Mouse (Mus musculus): ENCODE data around the gene Msln. TPM values are rescaled to one million over a fixed set of nuclear protein-coding genes. Genes with fewer than 3 reads are reported as not detected.
"Not testable (repeated sequence)": the region's sequence is repeated elsewhere in the genome, so short reads cannot be mapped to it uniquely, and the experiment has no call there.

The Msln gene
- total RNA-seq, 2 experiments from 2014 or later, result 0.66 to 0.77 TPM

- DNase-seq, result no peak
These were observed 15.2 kb upstream of the Msln start for GRCm38 (mm10) chr17:25769331-25769730.

- DNase-seq, result no peak
These were observed 11.7 kb upstream of the Msln start for GRCm38 (mm10) chr17:25765886-25766285.

- no peak for DNase-seq
These were observed 8.4 kb upstream of the Msln start for GRCm38 (mm10) chr17:25762591-25762990.

GRCm38 (mm10) chr17:25761561-25761970 lies 7.4 kb upstream of the Msln start:
- no peak for DNase-seq

GRCm38 (mm10) chr17:25760148-25760547 lies 6.0 kb upstream of the Msln start:
- DNase-seq, result no peak

GRCm38 (mm10) chr17:25757691-25758090 lies 3.5 kb upstream of the Msln start:
- DNase-seq, result no peak

- DNase-seq, result no peak
These were observed 2.4 kb upstream of the Msln start for GRCm38 (mm10) chr17:25756378-25757242.

GRCm38 (mm10) chr17:25755627-25756377 lies 1.6 kb upstream of the Msln start:
- DNase-seq, result no peak

GRCm38 (mm10) chr17:25755086-25755485 lies 908 bp upstream of the Msln start:
- DNase-seq, result no peak

GRCm38 (mm10) chr17:25751446-25751845 lies 2.7 kb downstream of the Msln start:
- peak in 1 of 2 experiments; percentile 15 for DNase-seq

GRCm38 (mm10) chr17:25749314-25749713 lies 4.9 kb downstream of the Msln start:
- DNase-seq, result no peak

GRCm38 (mm10) chr17:25748238-25748637 lies 5.9 kb downstream of the Msln start:
- no peak for DNase-seq

- DNase-seq, result no peak
These were observed 9.9 kb downstream of the Msln start for GRCm38 (mm10) chr17:25744311-25744710.

GRCm38 (mm10) chr17:25743831-25744230 lies 10.3 kb downstream of the Msln start:
- no peak for DNase-seq

- not testable (repeated sequence) for DNase-seq
These were observed 12.7 kb downstream of the Msln start for GRCm38 (mm10) chr17:25741471-25741870.

GRCm38 (mm10) chr17:25738861-25739260 lies 15.3 kb downstream of the Msln start:
- no peak for DNase-seq

- no peak for DNase-seq
These were observed 18.4 kb downstream of the Msln start, which contains the start of gene Mslnl for GRCm38 (mm10) chr17:25735745-25736144. Gene Mslnl (plus strand): TSS chr17:25736042.

- no peak for DNase-seq
These were observed 18.9 kb downstream of the Msln start for GRCm38 (mm10) chr17:25735246-25735645.

- peak; percentile 83 to 84 for DNase-seq
These were observed 22.1 kb downstream of the Msln start for GRCm38 (mm10) chr17:25732082-25732481.

GRCm38 (mm10) chr17:25728009-25728270 lies 26.2 kb downstream of the Msln start:
- no peak for DNase-seq

GRCm38 (mm10) chr17:25727265-25728008 lies 26.7 kb downstream of the Msln start, which contains the start of the genes Chtf18 and Rpusd1:
Gene Chtf18 (minus strand): TSS chr17:25727419.
Gene Rpusd1 (plus strand): TSS chr17:25727670.
- DNase-seq, result peak; percentile 99

- DNase-seq, result no peak
These were observed 28.9 kb downstream of the Msln start for GRCm38 (mm10) chr17:25725264-25725663.

GRCm38 (mm10) chr17:25723919-25724318 lies 30.3 kb downstream of the Msln start:
- DNase-seq, result no peak
